Mouse (Mus musculus) intestine, postnatal 0 days (tissue): ENCODE measurements at regions not wholly inside any gene's neighbourhood (a gene's known extent, or its start where the extent isn't known, plus 50 kb on each side); places are given as distances from the start of the nearest gene placed in this dataset.
"Not testable (repeated sequence)": the region's sequence is repeated elsewhere in the genome, so short reads cannot be mapped to it uniquely, and the experiment has no call there.

Source experiments
- ATAC-seq: fragments of 200-750 bp; cut with Nextera tagmentation; 2 replicates; pipeline ENCODE4 v1.8.0; 2017; ENCODE audit warnings: mild to moderate bottlenecking, moderate TSS enrichment, moderate library complexity
- H3K27ac ChIP-seq: fragments of 300-500 bp; sonication (generic); 2 replicates; pipeline ENCODE4 v1.5.1; 2014; ENCODE audit warnings: mild to moderate bottlenecking, low read depth, low read length, moderate library complexity
- H3K27me3 ChIP-seq: fragments of 300-500 bp; sonication (generic); replicated peaks from 2 replicates; pipeline ENCODE4 v1.6.1; 2014; ENCODE audit warnings: low read length, mixed read lengths; ENCODE audit not compliant: control insufficient read depth, insufficient read depth
- H3K36me3 ChIP-seq: fragments of 300-500 bp; sonication (generic); 2 replicates; pipeline ENCODE4 v1.6.1; 2014; ENCODE audit warnings: mild to moderate bottlenecking, moderate library complexity; ENCODE audit not compliant: control insufficient read depth, insufficient read depth
- H3K4me1 ChIP-seq: fragments of 300-500 bp; sonication (generic); replicated peaks from 2 replicates; pipeline ENCODE4 v1.6.1; 2014; ENCODE audit warnings: antibody characterized with exemption, low read length, mixed read lengths; ENCODE audit not compliant: control insufficient read depth, insufficient read depth
- H3K4me2 ChIP-seq: fragments of 300-500 bp; sonication (generic); replicated peaks from 2 replicates; pipeline ENCODE4 v1.6.1; 2014; ENCODE audit warnings: low read depth, mild to moderate bottlenecking, moderate library complexity
- H3K4me3 ChIP-seq: fragments of 300-500 bp; sonication (generic); 2 replicates; pipeline ENCODE4 v1.5.1; 2014; ENCODE audit warnings: low read depth, low read length
- H3K9ac ChIP-seq: fragments of 300-500 bp; sonication (generic); 2 replicates; pipeline ENCODE4 v1.6.1; 2014; ENCODE audit warnings: mild to moderate bottlenecking, low read depth, low read length
- H3K9me3 ChIP-seq: fragments of 300-500 bp; sonication (generic); 2 replicates; pipeline ENCODE4 v1.6.1; 2016; ENCODE audit warnings: mixed run types; ENCODE audit not compliant: control insufficient read depth
- CTCF ChIP-seq: sonication (generic); IDR thresholded peaks from 2 replicates; pipeline ENCODE4 v1.5.1; 2016; ENCODE audit warnings: low read depth, mild to moderate bottlenecking, control low read depth, antibody characterized with exemption, moderate library complexity
- WGBS: fragments of 180-500 bp; shearing (Covaris S2); extraction: QIAGEN DNeasy Blood & Tissue Kit; methylation state at CpG from one replicate; pipeline ENCODE4 v1.1.7; 2014; 5-methylcytosine and 5-hydroxymethylcytosine counted together

DNA sequence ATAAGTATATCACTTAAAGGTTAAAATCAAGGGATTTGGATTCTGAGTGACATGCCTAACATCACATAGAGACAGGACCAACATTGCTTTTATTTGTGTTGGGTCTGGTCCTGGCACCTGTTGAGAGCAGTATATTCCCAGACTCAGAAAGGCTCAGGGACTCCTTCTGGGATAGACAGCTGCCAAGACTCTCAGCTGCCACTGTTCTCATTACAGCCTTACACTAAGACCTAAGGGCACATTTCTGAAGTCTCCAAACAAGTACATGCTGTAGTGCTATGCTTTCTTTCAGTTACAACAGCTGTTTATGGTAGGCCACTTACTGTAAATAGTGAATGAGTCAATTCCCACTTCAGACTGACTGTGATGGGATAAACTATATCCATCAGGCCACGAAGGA lies 77.7 kb upstream of the Fam13a start:
- no peaks in the 10 kb centered on the region for H3K27me3 ChIP-seq
- no peak overlapping the region for H3K4me2 ChIP-seq
- ATAC-seq, result peak; percentile 51; the same call in 1 of the 2 replicates
- H3K9me3 ChIP-seq, result no peaks in the 10 kb centered on the region
- 54% methylated on average over 1 of the region's 1 CpGs for WGBS
- H3K27ac ChIP-seq, result no peak overlapping the region
- H3K36me3 ChIP-seq, result no peaks in the 10 kb centered on the region
- H3K4me3 ChIP-seq, result no peak overlapping the region
- no peaks in the 10 kb centered on the region for H3K4me1 ChIP-seq
- H3K9ac ChIP-seq, result no peak overlapping the region
- TF ChIP-seq CTCF, result no peak

DNA sequence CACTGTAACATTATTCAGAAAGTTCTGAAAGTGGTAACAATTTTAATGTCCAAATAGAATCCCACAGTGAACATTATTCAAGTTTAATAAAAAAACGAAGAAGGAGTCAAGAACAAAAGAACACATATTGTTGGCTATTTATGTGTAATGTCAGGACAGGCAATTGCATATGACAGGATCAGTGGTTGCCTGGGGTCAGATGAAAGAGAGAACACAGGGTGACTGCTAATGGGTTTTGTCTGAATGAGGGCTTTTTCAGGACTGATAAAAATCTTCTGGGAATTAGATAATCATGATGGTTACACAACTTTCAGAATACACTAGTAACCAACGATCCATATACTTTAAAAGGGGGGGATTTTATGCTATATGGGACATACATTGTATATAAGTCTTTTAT lies 79.6 kb upstream of the Fam13a start:
- H3K9ac ChIP-seq, result no peak overlapping the region
- H3K36me3 ChIP-seq, result no peaks in the 10 kb centered on the region
- H3K27ac ChIP-seq, result no peak overlapping the region
- WGBS, result 50% methylated on average over 2 of the region's 2 CpGs
- H3K4me2 ChIP-seq, result no peak overlapping the region
- no peak for TF ChIP-seq CTCF
- ATAC-seq, result no peak
- H3K4me1 ChIP-seq, result no peaks in the 10 kb centered on the region
- no peak overlapping the region for H3K4me3 ChIP-seq
- H3K9me3 ChIP-seq, result no peaks in the 10 kb centered on the region
- no peaks in the 10 kb centered on the region for H3K27me3 ChIP-seq

DNA sequence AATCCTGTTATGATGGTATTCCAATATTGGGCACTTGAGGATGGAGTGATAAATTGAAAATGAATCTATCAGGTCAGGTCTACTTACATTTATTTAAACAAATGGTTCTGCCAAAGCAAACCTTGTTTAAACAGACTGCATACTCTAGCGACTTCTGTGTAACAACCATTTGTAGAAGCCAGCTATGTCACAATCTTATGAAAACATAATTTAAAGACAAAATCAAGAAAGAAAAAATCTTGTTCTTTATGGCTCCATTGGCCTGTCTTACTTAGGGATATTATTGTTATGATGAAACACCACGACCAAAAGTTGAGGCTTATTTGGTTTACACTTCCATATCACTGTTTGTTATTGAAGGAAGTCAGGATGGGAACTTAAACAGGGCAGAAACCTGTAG lies 80.1 kb upstream of the Fam13a start:
- no peak overlapping the region for H3K27ac ChIP-seq
- H3K9me3 ChIP-seq, result no peaks in the 10 kb centered on the region
- no peak overlapping the region for H3K4me3 ChIP-seq
- H3K4me2 ChIP-seq, result no peak overlapping the region
- 27% methylated on average over 2 of the region's 2 CpGs for WGBS
- no peaks in the 10 kb centered on the region for H3K27me3 ChIP-seq
- TF ChIP-seq CTCF, result no peak
- H3K36me3 ChIP-seq, result no peaks in the 10 kb centered on the region
- H3K9ac ChIP-seq, result no peak overlapping the region
- ATAC-seq, result no peak
- no peaks in the 10 kb centered on the region for H3K4me1 ChIP-seq

DNA sequence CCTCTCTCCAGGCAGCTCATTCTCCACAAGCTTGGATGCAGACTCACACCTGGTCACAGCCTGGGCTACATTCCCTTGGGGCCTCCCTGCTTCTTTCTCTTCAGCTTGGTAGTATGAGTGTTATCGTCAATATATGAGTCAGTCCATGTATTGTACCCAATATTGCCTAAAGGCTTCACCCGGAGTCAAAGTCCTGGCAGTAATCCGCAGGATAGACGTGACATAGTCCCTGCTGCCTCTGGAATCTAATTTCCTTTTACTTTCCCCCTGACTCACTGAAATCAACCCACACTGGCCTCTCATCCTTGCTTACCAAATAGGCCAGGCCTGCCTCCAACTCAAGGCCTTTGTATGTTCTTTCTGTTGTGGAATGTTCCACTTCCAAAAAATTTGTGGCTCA lies 83.8 kb upstream of the Fam13a start:
- TF ChIP-seq CTCF, result no peak
- no peaks in the 10 kb centered on the region for H3K4me1 ChIP-seq
- no peaks in the 10 kb centered on the region for H3K27me3 ChIP-seq
- 33% methylated on average over 4 of the region's 4 CpGs for WGBS
- ATAC-seq, result peak; percentile 95
- no peak overlapping the region for H3K9ac ChIP-seq
- H3K27ac ChIP-seq, result no peak overlapping the region
- no peak overlapping the region for H3K4me2 ChIP-seq
- no peaks in the 10 kb centered on the region for H3K9me3 ChIP-seq
- H3K4me3 ChIP-seq, result no peak overlapping the region
- H3K36me3 ChIP-seq, result no peaks in the 10 kb centered on the region

DNA sequence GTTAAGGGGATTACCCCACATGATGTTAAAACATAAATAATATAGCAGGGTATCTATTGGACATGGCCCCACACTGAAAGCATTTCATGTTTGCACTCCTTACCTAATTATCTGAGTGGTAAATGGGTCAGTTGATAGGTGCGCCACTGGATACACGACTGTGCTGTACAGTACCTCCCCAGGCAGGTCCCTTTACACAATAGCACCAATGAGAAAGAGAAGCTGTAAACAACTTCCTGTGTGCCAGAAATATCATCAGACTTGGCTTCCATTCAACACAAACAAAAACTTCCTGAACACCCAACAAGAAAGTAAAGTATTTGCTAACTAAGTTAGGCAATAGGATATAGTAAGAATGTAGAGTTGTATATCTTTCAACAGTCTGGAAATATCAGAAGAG lies 76.3 kb upstream of the Tigd2 start:
- Histone ChIP-seq H3K27ac (no peak overlapping the region), H3K27me3 (no peaks in the 10 kb centered on the region), H3K4me3 (no peak overlapping the region), H3K9ac (no peak overlapping the region), H3K4me2 (no peak overlapping the region), H3K4me1 (no peaks in the 10 kb centered on the region), H3K9me3 (no peaks in the 10 kb centered on the region), H3K36me3 (no peaks in the 10 kb centered on the region)
- TF ChIP-seq CTCF, result no peak
- WGBS, result 50% methylated on average over 2 of the region's 2 CpGs
- ATAC-seq, result no peak

DNA sequence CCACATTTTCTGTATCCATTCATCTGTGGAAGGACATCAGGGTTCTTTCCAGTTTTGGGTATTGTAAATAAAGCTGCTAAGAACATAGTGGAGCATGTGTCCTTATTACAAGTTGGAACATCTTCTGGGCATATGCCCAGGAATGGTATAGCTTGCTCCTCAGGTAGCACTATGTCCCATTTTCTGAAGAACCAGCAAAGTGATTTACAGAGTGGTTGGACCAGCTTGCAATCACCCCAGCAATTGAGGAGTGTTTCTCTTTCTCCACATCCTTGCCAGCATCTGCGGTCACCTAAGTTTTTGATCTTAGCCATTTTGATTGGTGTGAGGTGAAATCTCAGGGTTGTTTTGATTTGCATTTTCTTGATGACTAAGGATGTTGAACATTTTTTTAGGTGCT lies 74.9 kb upstream of the Tigd2 start:
- H3K4me3 ChIP-seq, H3K4me1 ChIP-seq, H3K27ac ChIP-seq, H3K4me2 ChIP-seq, H3K9ac ChIP-seq, H3K9me3 ChIP-seq, H3K36me3 ChIP-seq, ATAC-seq, H3K27me3 ChIP-seq: not testable (repeated sequence)
- 93% methylated on average over 1 of the region's 1 CpGs for WGBS

DNA sequence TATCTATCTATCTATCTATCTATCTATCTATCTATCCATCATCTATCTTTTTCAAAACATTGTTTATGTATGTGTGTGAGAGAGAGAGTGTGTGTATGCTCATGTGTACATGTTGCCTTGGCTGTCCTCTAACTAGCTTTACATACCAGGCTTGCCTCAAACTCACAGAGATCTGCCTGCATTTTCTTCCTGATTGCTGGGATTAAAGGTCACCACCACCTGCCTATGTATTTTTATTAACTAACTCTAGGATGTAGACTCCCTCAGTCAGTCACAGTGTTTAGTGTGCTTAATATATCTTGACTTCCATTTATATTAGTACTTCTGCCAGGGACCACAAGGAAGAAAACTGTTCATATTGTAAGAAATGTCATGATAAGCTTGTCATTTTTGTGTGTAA lies 69.0 kb upstream of the Tigd2 start:
- Histone ChIP-seq H3K9me3 (no peaks in the 10 kb centered on the region), H3K4me3 (no peak overlapping the region), H3K27me3 (no peaks in the 10 kb centered on the region), H3K4me2 (no peak overlapping the region), H3K27ac (no peak overlapping the region), H3K9ac (no peak overlapping the region), H3K36me3 (no peaks in the 10 kb centered on the region), H3K4me1 (no peaks in the 10 kb centered on the region)
- no peak for TF ChIP-seq CTCF
- ATAC-seq, result peak; percentile 31
